Mouse (Mus musculus): ENCODE measurements at regions not wholly inside any gene's neighbourhood (a gene's known extent, or its start where the extent isn't known, plus 50 kb on each side); places are given as distances from the start of the nearest gene placed in this dataset.

DNA sequence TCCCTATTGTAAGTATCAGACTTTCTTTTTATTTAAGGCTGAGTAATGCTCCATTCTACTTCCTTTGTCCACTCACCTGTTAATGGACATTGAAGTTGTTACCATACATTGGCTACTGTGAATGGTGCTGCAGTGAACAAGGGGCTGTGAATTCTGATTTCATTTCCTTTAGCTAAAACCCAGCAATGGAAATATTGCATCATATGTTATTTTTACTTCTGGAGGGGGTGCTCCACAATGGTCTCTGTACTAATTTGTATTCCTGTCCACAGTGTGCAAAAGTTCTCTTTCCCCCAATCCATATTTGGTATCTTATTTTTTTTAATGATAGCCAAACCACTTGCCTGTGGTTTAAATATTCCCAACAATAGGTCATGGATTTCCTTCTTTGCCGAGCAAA is 137.0 kb downstream of the Pax1 start:
- DNase-seq: no peak

DNA sequence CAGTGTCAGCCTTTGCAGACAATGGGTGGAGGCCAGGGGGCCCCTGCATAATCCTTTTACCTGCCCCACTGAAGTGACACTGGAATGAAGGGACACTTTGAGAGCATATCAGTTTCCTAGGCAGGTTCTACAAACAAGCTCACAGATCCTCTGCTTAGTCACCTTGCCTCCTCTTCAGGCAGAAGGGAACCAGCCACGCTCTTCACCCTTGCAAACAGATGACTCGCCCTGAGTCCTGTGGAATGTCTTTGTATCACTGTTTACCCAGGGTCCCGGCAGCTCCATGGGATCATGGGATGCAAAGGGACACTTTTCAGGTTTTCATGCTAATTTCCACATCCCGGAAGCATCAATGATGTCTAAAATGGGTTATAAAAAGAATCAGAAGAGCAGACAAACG is 94.2 kb downstream of the Pax1 start:
- DNase-seq: no peak

DNA sequence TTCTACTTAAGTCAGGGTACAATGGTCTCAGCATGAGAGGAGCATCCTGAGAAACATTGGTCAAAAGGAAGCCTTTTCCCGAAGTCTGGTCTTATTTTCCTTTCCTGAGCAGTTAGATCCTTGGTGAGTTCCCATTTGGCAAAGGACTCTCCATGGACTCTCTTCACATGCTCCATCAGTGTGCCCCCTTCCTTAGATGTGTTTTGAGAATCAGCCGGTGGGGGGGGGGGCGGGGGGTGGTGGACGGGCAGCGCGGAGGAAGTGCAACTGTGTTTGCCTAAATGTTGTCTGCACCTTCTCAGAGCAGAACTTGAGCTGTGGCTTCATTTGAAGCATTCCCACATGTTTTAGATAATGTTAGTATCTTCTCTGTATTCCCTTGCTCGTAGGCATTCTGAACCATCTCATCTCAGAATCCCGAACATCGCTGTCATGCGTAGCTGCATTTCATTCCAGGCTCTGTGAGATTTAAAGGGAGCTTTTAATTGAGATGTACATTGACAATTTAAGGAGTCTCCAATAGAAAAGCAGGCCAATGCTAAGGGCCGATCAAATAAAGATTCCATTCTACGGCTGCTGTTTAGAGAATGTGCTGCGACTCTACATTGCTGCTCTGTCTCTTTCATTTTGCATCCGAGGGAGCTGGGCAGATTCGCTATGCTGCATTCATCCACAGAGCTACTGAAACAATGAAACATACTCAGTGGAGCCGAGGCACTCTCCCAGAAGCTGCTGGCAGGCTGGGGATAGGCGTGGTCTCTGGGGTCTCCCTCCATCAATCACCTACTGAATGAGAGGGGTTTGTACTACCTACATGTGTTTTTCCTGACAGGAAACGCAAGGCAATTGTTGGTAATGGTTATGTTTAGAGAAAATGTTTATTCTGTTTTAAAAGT is 92.9 kb downstream of the Pax1 start:
- no peak for DNase-seq
